Mouse (Mus musculus) liver, embryonic 14.5 days (tissue): ENCODE measurements around the gene Upf3a.
"Not testable (repeated sequence)": the region's sequence is repeated elsewhere in the genome, so short reads cannot be mapped to it uniquely, and the experiment has no call there.

ENCODE experiments used
- CTCF ChIP-seq: IDR thresholded peaks from 2 replicates; pipeline ENCODE4 v1.5.1; 2016; ENCODE audit warnings: antibody characterized with exemption, low read depth, control low read depth
- EP300 ChIP-seq: IDR thresholded peaks from 2 replicates; pipeline ENCODE4 v1.6.1; 2016; ENCODE audit warnings: antibody characterized with exemption, low read depth

GRCm38 (mm10) chr8:13838289-13838688 lies 52.9 kb downstream of the Upf3a start, which contains the start of gene AF366264:
- not testable (repeated sequence) for TF ChIP-seq CTCF, EP300
